In genomic region chr8:106011643-106011986, GRCm38 (mm10) we compare ENCODE assay signal across 7 mouse cellular contexts. TPM values are rescaled to one million over a fixed set of nuclear protein-coding genes. Genes with fewer than 3 reads are reported as not detected.
A peak's percentile ranks its signal among the peaks of the same experiment; 100 is the strongest.
DNase-seq lines count a peak whose midpoint lies in the region; ATAC-seq lines count a peak whose summit lies in the region.

Gene Ddx28 (minus strand): TSS chr8:106011882.

- intact Hi-C loops in heart, postnatal 36 days (cut with DNase I) = loop anchor here (2.0 to 5.0 kb wide), 2 partner anchors 74 to 111 kb away; partner anchors contain the start of genes Pskh1 and Psmb10

- H3K27me3 ChIP-seq in megakaryocyte, embryonic 14.5 days (replicated peaks) = no peaks in the 10 kb centered on the region
- no peaks in the 10 kb centered on the region for H3K27me3 ChIP-seq in embryonic facial prominence, embryonic 10.5 days (replicated peaks; ENCODE audit: low read depth, poor library complexity, severe bottlenecking)
- no peaks in the 10 kb centered on the region for H3K27me3 ChIP-seq in liver, embryonic 11.5 days (replicated peaks; ENCODE audit: control insufficient read depth, insufficient read depth, low read length)

- 2% methylated on average over 6 of the region's 6 CpGs for WGBS in embryonic facial prominence, embryonic 10.5 days
- WGBS in liver, embryonic 11.5 days = 2% methylated on average over 6 of the region's 6 CpGs

- no peak for ATAC-seq in megakaryocyte, adult 5-6 weeks (ENCODE audit: poor library complexity, severe bottlenecking)
- ATAC-seq in liver, embryonic 11.5 days (replicated peaks; ENCODE audit: low FRiP score) = peak; percentile 33

- peak within 1 kb of the TSS; percentile 99 for H3K4me2 ChIP-seq in liver, embryonic 11.5 days

- H3K9ac ChIP-seq in liver, embryonic 11.5 days (ENCODE audit: low read depth, low read length) = peak within 1 kb of the TSS; percentile 89

- peaks cover 21% of the 10 kb centered on the region for H3K36me3 ChIP-seq in megakaryocyte, embryonic 14.5 days (replicated peaks; ENCODE audit: low read length)
- H3K36me3 ChIP-seq in embryonic facial prominence, embryonic 10.5 days (replicated peaks) = peaks cover 30% of the 10 kb centered on the region
- no peaks in the 10 kb centered on the region for H3K36me3 ChIP-seq in liver, embryonic 11.5 days (ENCODE audit: control insufficient read depth, insufficient read depth, low read length)

- H3K9me3 ChIP-seq in megakaryocyte, embryonic 14.5 days = no peaks in the 10 kb centered on the region
- no peaks in the 10 kb centered on the region for H3K9me3 ChIP-seq in embryonic facial prominence, embryonic 10.5 days
- H3K9me3 ChIP-seq in liver, embryonic 11.5 days (ENCODE audit: control insufficient read depth, low read length) = no peaks in the 10 kb centered on the region

- DNase-seq in embryonic facial prominence, embryonic 10.5 days (ENCODE audit: low spot score) = no peak
- DNase-seq in heart, postnatal 36 days = no peak
- DNase-seq in liver, embryonic 11.5 days (ENCODE audit: low spot score) = no peak
- no peak for DNase-seq in right cerebral cortex, adult 18-20 months
- DNase-seq in right cerebral cortex, postnatal 36 days (ENCODE audit: low spot score in 2 of 2) = no peak

- H3K27ac ChIP-seq in embryonic facial prominence, embryonic 10.5 days (replicated peaks) = peak within 1 kb of the TSS; percentile 89
- peak within 1 kb of the TSS; percentile 76 for H3K27ac ChIP-seq in liver, embryonic 11.5 days (ENCODE audit: low read depth, low read length)

- H3K4me3 ChIP-seq in megakaryocyte, embryonic 14.5 days (replicated peaks) = peak within 1 kb of the TSS; percentile 99
- peak within 1 kb of the TSS; percentile 88 for H3K4me3 ChIP-seq in embryonic facial prominence, embryonic 10.5 days
- H3K4me3 ChIP-seq in liver, embryonic 11.5 days (ENCODE audit: low read depth, low read length) = peak within 1 kb of the TSS; percentile 90

- H3K4me1 ChIP-seq in megakaryocyte, embryonic 14.5 days = peaks cover 47% of the 10 kb centered on the region
- peaks cover 18% of the 10 kb centered on the region for H3K4me1 ChIP-seq in embryonic facial prominence, embryonic 10.5 days
- H3K4me1 ChIP-seq in liver, embryonic 11.5 days (replicated peaks; ENCODE audit: control insufficient read depth, insufficient read depth, low read length) = peaks cover 9% of the 10 kb centered on the region

RNA-seq across cellular contexts. Expression of gene Ddx28, which starts in this region (rescaled TPM):
- polyA plus RNA-seq in megakaryocyte, embryonic 14.5 days (2012; ENCODE audit: insufficient read depth, low replicate concordance) = 3.7 and 10.4 TPM in 2 replicates
- total RNA-seq in megakaryocyte, adult 5-6 weeks (2015) = 8.8 and 9.6 TPM in 2 replicates
- total RNA-seq in megakaryocyte, adult 5-6 weeks (2017) = 13.7 and 13.9 TPM in 2 replicates
- 22.3 and 23.6 TPM in 2 replicates for polyA plus RNA-seq in embryonic facial prominence, embryonic 10.5 days (2016; fragmentation: Nextera tagmentation; extraction: Ambion mirVana)
- total RNA-seq in heart, postnatal 36 days (2021) = 10 to 100 TPM; 10.5 to 11.8 TPM
- polyA plus RNA-seq in liver, embryonic 11.5 days (2014; fragmentation: Nextera tagmentation; extraction: Ambion mirVana) = 22.3 and 22.5 TPM in 2 replicates
